Mouse (Mus musculus) 3T3-L1 (cell line): ENCODE results near the gene Bmp15.

ENCODE experiments used
- DNase-seq: peaks from one replicate; pipeline ENCODE4 v3.0.0-alpha.2; 2015; ENCODE audit warnings: low read depth, low spot score

Gene Bmp15

DNA sequence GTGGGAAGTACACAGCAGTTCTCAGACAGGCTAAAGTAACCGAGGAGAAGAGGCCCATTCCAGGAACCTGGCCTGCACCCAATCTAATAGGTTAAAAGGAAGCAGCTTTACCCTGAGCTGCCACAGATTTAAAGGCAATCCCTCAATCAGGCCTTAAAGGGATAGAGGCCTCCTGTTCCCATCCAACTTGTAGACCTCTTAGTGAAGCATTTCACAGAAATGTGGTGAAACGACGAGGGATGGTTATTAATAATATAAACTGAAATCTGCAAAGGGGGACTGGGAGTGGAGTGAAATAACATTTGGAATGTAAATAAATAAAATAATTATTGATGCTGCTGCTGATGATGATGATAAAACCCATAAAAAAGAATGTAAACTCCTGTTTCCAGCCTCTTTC, at the start of gene Bmp15:
Gene Bmp15, minus strand, starts transcription at position 101 of the 400 bp plus-strand sequence.
- no peak for DNase-seq

DNA sequence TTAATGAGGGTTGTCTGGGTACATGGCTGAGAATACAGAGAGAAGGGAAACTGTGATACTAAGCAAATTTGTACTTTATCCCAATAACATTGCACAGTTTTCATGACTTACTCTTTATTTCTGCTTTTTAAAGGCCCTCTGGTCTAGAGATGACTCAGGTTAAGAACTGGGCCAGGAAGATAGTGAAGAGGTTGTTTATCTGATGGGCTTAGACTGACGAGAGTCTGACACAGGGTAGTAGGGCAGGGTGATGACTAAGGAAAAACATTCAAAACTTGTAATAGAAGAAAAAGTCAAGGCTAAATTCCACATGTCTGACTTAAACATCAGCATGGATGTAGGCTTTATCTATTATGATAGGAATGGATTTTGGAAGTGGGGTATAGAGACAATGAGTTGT, 48.3 kb upstream of the Bmp15 start:
- peak; percentile 67 for DNase-seq

DNA sequence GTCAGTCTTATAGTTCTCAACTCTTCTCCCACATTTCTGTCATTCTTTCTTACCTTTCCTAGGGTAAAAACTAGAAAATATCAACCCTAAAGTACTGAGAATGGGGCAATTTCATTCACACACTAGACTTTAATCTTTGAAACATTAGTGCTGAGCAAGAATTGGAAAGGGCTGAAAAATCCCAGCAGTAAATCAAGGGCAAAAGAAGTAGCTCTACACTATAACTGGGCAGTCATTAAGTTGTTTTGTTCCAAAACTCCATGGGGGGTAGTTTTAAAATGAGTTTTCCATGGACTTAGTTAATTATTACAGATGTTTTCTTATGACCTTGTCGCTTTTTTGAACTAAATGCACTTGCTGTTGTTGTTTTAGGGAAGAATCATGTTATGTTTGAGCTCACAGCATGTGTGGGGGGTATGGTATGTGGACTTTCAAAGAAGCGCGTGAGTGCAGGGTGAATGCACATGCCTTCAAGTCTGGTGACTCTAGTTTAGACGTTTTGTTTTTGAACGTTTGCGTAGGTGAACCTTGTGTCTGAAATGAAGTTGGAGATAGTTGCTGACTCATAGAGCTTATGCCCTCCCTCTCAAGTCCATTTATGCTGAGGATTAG, 37.1 kb upstream of the Bmp15 start:
- DNase-seq = no peak

DNA sequence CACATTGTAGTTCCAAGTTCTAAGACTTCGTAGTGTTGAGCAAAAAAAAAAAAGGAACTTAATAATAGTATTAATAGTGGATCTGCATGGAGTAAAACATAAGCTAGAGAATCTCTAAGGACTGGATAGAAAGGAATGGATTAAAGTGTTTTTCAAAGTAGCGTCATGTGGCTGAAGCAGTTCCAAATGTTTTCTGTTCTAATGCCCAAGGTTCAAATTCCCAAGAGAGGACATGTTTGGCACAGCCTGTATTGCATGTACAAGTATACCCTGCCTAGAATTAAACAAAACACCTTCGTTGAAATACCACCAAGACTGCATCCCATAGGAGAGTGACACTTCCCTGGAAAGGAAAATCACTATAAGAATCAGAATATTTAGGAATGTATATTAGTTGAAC, 36.4 kb upstream of the Bmp15 start:
- no peak for DNase-seq

DNA sequence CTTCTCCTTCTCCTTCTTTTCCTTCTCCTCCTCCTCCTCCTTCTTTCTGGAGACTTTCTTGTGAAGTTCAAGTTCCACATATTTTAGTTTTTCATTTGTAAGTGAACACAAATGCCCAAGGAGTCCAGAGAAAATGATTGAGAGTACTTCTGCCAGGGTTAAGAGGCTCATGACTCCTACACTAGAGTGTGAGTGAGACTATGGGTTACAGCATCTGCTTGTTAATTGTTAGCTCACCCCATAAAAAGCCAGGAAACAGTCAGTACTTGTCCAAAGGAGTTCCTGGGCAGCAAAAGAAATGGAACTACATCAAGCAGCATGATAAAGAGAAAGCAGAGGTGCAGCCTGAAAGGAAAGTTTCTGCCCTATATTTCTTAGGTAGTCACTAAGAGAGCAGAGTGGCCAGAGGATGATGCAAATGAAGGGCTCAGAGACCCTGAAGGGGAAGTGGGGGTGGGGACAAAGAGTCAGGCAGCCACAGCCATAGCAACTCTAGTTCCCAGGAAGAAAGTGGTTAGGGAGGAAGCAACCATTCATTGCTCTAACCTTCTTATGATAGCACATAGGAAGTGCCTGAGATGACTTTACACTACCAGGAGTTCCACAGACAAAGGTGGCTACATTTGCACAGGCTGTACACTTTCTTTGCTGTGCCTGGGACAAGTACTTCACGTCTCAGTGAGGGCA, 24.9 kb upstream of the Bmp15 start:
- DNase-seq = no peak

DNA sequence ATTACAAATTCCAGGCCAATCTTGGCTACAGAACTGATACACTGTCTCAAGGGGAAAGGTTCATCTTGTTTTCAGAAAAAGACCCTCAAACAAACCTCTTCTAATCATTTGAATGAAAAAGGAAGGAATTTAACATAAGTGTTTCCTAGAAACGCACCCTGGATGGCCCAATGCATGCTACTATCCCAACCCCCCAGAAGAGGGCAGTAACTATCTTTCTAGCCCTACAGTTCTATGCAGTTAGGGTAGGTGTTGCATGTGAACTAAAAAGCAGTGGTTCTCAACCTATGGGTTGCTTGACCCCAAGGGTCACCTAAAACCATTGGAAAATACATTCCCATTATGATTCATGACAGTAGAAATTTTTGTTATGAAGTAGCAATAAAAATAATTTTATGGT, 3.5 kb upstream of the Bmp15 start:
- peak; percentile 70 for DNase-seq

DNA sequence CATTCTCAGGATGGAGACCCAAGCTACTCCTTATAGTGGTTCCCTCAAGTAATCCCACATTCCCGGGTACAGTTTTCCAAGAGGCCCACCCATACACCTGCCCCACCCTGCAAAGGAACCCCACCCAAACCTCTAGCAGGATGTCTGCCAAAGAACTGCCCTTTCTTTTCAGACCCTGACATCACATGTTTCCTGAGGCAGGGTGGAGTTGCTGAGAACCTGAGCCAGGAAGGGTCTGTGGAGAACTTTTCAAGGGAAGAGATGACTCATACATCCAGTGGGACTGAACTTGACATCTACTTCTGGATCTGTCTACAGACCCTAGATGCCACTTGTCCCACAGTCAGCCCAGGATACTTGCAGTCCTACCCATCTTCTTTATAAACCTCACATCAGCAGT, 2.8 kb downstream of the Bmp15 start:
- peak; percentile 19 for DNase-seq
